Mouse (Mus musculus) CD4-positive helper T cell, adult 2 months (primary cell): ENCODE results near the gene Serpinb2.

Source experiments
- DNase-seq: peaks from one replicate; pipeline ENCODE4 v3.0.0-alpha.2; 2012; ENCODE audit warnings: low read depth, missing footprints, low spot score

Gene Serpinb2

GRCm38 (mm10) chr1:107511252-107511651 lies at the start of gene Serpinb2:
Serpinb2 (plus strand) TSS chr1:107511423.
- no peak for DNase-seq

GRCm38 (mm10) chr1:107479909-107480308 lies 31.3 kb upstream of the Serpinb2 start:
- DNase-seq = no peak

- DNase-seq = peak; percentile 14
Measured at GRCm38 (mm10) chr1:107481452-107481851, 29.8 kb upstream of the Serpinb2 start.

GRCm38 (mm10) chr1:107489577-107489976 lies 21.6 kb upstream of the Serpinb2 start:
- no peak for DNase-seq

GRCm38 (mm10) chr1:107496789-107497188 lies 14.4 kb upstream of the Serpinb2 start:
- DNase-seq = no peak

GRCm38 (mm10) chr1:107502025-107502424 lies 9.2 kb upstream of the Serpinb2 start:
- no peak for DNase-seq

- no peak for DNase-seq
Measured at GRCm38 (mm10) chr1:107503294-107503693, 7.9 kb upstream of the Serpinb2 start.

GRCm38 (mm10) chr1:107505898-107506562 lies 5.2 kb upstream of the Serpinb2 start:
- no peak for DNase-seq

GRCm38 (mm10) chr1:107512194-107513138 lies 1.2 kb downstream of the Serpinb2 start:
- DNase-seq = no peak

GRCm38 (mm10) chr1:107513530-107513929 lies 2.3 kb downstream of the Serpinb2 start:
- DNase-seq = no peak

- no peak for DNase-seq
Measured at GRCm38 (mm10) chr1:107515839-107516498, 4.7 kb downstream of the Serpinb2 start.

- DNase-seq = no peak
Measured at GRCm38 (mm10) chr1:107525592-107525991, 14.4 kb downstream of the Serpinb2 start.

GRCm38 (mm10) chr1:107528325-107529078 lies 17.3 kb downstream of the Serpinb2 start:
- no peak for DNase-seq

GRCm38 (mm10) chr1:107529365-107530052 lies 18.3 kb downstream of the Serpinb2 start:
- no peak for DNase-seq

GRCm38 (mm10) chr1:107533736-107534135 lies 22.5 kb downstream of the Serpinb2 start:
- no peak for DNase-seq

GRCm38 (mm10) chr1:107537435-107537834 lies 26.2 kb downstream of the Serpinb2 start:
- DNase-seq = no peak

GRCm38 (mm10) chr1:107559494-107559893 lies 48.3 kb downstream of the Serpinb2 start:
- no peak for DNase-seq

- DNase-seq = no peak
Measured at GRCm38 (mm10) chr1:107562110-107562509, 50.9 kb downstream of the Serpinb2 start.

GRCm38 (mm10) chr1:107565644-107566043 lies 54.4 kb downstream of the Serpinb2 start:
- DNase-seq = no peak

GRCm38 (mm10) chr1:107576094-107576493 lies 64.9 kb downstream of the Serpinb2 start:
- DNase-seq = no peak

- no peak for DNase-seq
Measured at GRCm38 (mm10) chr1:107577514-107577913, 66.3 kb downstream of the Serpinb2 start.
